Mouse (Mus musculus) small intestine, adult 2 months (tissue): ENCODE measurements around the gene Fam161b. TPM values are rescaled to one million over a fixed set of nuclear protein-coding genes. Genes with fewer than 3 reads are reported as not detected.

Source experiments
- H3K27ac ChIP-seq: fragments of 200-500 bp; 2 replicates; pipeline ENCODE4 v1.5.1; 2012; ENCODE audit warnings: low read depth, low read length, control low read depth, inconsistent platforms; ENCODE audit not compliant: insufficient read depth
- H3K27me3 ChIP-seq: fragments of 200-500 bp; 2 replicates; pipeline ENCODE4 v1.6.1; 2012; ENCODE audit warnings: mild to moderate bottlenecking, moderate library complexity, low read length, inconsistent platforms; ENCODE audit not compliant: control insufficient read depth, insufficient read depth
- H3K36me3 ChIP-seq: fragments of 200-500 bp; 2 replicates; pipeline ENCODE4 v1.6.1; 2012; ENCODE audit warnings: mild to moderate bottlenecking, low read length, control low read depth, inconsistent platforms; ENCODE audit not compliant: control insufficient read depth, insufficient read depth
- H3K4me1 ChIP-seq: fragments of 200-500 bp; 2 replicates; pipeline ENCODE4 v1.6.1; 2012; ENCODE audit warnings: low read length, inconsistent platforms, mixed read lengths; ENCODE audit not compliant: control insufficient read depth, insufficient read depth, insufficient read length
- H3K4me3 ChIP-seq: fragments of 200-500 bp; 2 replicates; pipeline ENCODE4 v1.5.1; 2012; ENCODE audit warnings: low read depth, mild to moderate bottlenecking, control low read depth, inconsistent platforms, low read length, moderate library complexity
- CTCF ChIP-seq: fragments of 200-500 bp; IDR thresholded peaks from 2 replicates; pipeline ENCODE4 v1.5.1; 2012; ENCODE audit warnings: low read depth, mild to moderate bottlenecking, control low read depth, inconsistent platforms, low read length, moderate library complexity, mixed read lengths; ENCODE audit not compliant: insufficient replicate concordance, insufficient read length; ENCODE audit errors: extremely low read depth
- POLR2A ChIP-seq: fragments of 200-500 bp; IDR thresholded peaks from 2 replicates; pipeline ENCODE4 v1.6.1; 2012; ENCODE audit warnings: low read depth, mild to moderate bottlenecking, control low read depth, inconsistent platforms, low read length, moderate library complexity
- WGBS: fragments of 180-500 bp; shearing (Covaris S2); methylation state at CpG from one replicate; pipeline ENCODE4 v1.1.7; 2018; 5-methylcytosine and 5-hydroxymethylcytosine counted together
- polyA plus RNA-seq: library from polyadenylated mRNA; depleted of rRNA; stranded (reverse); fragments of >200 nt; gene quantifications from 2 replicates; pipeline ENCODE4 v1.2.3, GENCODE M21; 2012; rRNA removed

Gene Fam161b
- polyA plus RNA-seq, 1 experiment: 0.14 TPM

- no peak overlapping the region for H3K4me3 ChIP-seq
- peaks cover 13% of the 10 kb centered on the region; the same call in 1 of the 2 replicates for H3K4me1 ChIP-seq
- peaks cover 47% of the 10 kb centered on the region for H3K36me3 ChIP-seq
- TF ChIP-seq POLR2A: no peak
- TF ChIP-seq CTCF: no peak
- WGBS: 51% methylated on average over 1 of the region's 1 CpGs
- H3K27ac ChIP-seq: peak overlapping the region; percentile 93
- H3K27me3 ChIP-seq: no peaks in the 10 kb centered on the region
Observed at GRCm38 (mm10) chr12:84304554-84304953, 57.1 kb downstream of the Fam161b start.

- Histone ChIP-seq H3K4me1 (peaks cover 13% of the 10 kb centered on the region; the same call in 1 of the 2 replicates), H3K27ac (peak overlapping the region; percentile 93), H3K27me3 (no peaks in the 10 kb centered on the region), H3K36me3 (peaks cover 46% of the 10 kb centered on the region), H3K4me3 (no peak overlapping the region)
- no peak for TF ChIP-seq CTCF
- no peak for TF ChIP-seq POLR2A
- WGBS: 33% methylated on average over 5 of the region's 5 CpGs
Observed at GRCm38 (mm10) chr12:84304101-84304500, 57.5 kb downstream of the Fam161b start.

GRCm38 (mm10) chr12:84299265-84299664 is 62.4 kb downstream of the Fam161b start:
- TF ChIP-seq POLR2A: no peak
- no peak for TF ChIP-seq CTCF
- H3K27ac ChIP-seq: no peak overlapping the region
- H3K4me3 ChIP-seq: no peak overlapping the region
- over 99% methylated on average over 2 of the region's 2 CpGs for whole genome bisulfite sequencing
- peaks cover 7% of the 10 kb centered on the region; the same call in 1 of the 2 replicates for H3K4me1 ChIP-seq
- peaks cover 57% of the 10 kb centered on the region for H3K36me3 ChIP-seq
- no peaks in the 10 kb centered on the region for H3K27me3 ChIP-seq

- 95% methylated on average over 6 of the region's 6 CpGs for WGBS
- H3K27me3 ChIP-seq: no peaks in the 10 kb centered on the region
- H3K4me1 ChIP-seq: no peaks in the 10 kb centered on the region
- H3K27ac ChIP-seq: no peak overlapping the region
- peaks cover 62% of the 10 kb centered on the region for H3K36me3 ChIP-seq
- TF ChIP-seq CTCF (no peak), POLR2A (no peak)
- H3K4me3 ChIP-seq: no peak overlapping the region
Observed at GRCm38 (mm10) chr12:84297851-84298250, 63.8 kb downstream of the Fam161b start.

Other genes with a start within 250 kb of the Fam161b start
- gene Dnal1, start 247.5 kb downstream of the Fam161b start, polyA plus RNA-seq: 0.38 and 0.68 TPM in 2 replicates
- 0.10 and 0.33 TPM in 2 replicates for gene Pnma1, start 213.3 kb downstream of the Fam161b start, polyA plus RNA-seq
- 8.9 and 25.9 TPM in 2 replicates for gene Elmsan1, start 143.0 kb downstream of the Fam161b start, polyA plus RNA-seq
- gene Ptgr2, start 76.6 kb downstream of the Fam161b start, polyA plus RNA-seq: 2.4 and 6.7 TPM in 2 replicates
- gene Zfp410, start 45.0 kb downstream of the Fam161b start, polyA plus RNA-seq: 17.4 and 20.5 TPM in 2 replicates
- 26.3 and 29.9 TPM in 2 replicates for gene Coq6, start 176 bp downstream of the Fam161b start, polyA plus RNA-seq
- gene Entpd5, start 47.2 kb upstream of the Fam161b start, polyA plus RNA-seq: 10.9 and 15.5 TPM in 2 replicates
- not detected in 2 replicates for gene Bbof1, start 47.2 kb upstream of the Fam161b start, polyA plus RNA-seq
- 0.81 and 1.3 TPM in 2 replicates for gene Rnf113a2, start 55.4 kb upstream of the Fam161b start, polyA plus RNA-seq
- 1.5 and 1.9 TPM in 2 replicates for gene Aldh6a1, start 89.2 kb upstream of the Fam161b start, polyA plus RNA-seq
- 0.95 and 3.2 TPM in 2 replicates for gene Lin52, start 89.6 kb upstream of the Fam161b start, polyA plus RNA-seq
- not detected in 2 replicates for gene Vsx2, start 207.9 kb upstream of the Fam161b start, polyA plus RNA-seq